Mouse (Mus musculus): ENCODE data around the gene Zkscan7.
"Not testable (repeated sequence)": the region's sequence is repeated elsewhere in the genome, so short reads cannot be mapped to it uniquely, and the experiment has no call there.

DNA sequence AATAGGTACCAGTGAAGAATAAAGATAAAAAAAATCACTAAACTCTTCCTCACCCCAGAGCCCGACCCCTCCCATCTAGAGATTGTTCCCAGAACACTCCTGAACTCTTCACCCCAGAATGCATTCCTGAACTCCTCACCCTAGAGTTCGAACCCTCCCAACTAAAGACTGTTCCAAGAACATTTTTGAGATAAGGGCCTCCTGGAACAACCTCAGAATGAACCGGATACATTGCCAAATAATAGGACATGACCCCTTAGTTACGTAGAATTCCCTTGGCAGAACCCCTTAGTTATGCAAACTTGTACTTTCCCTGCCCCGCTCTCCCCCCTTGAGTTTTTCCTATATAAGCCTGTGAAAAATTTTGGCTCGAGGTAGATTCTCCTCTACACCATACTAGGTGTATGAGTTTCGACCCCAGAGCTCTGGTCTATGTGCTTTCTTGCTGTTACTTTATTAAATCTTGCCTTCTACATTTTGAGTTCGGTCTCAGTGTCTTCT is 37.6 kb upstream of the Zkscan7 start:
- TF ChIP-seq FLI1 (IDR thresholded peaks at IDR 0.05; ENCODE audit: low read length); GATA1 (IDR thresholded peaks at IDR 0.05; ENCODE audit: borderline replicate concordance, low read length): not testable (repeated sequence)

All from megakaryocyte, embryonic 14.5 days (primary cell).